Mouse (Mus musculus) lung, adult 2 months (tissue): Measurements from ENCODE around the gene Rad17. TPM values are rescaled to one million over a fixed set of nuclear protein-coding genes. Genes with fewer than 3 reads are reported as not detected.

Experiments
- DNase-seq: peaks from one replicate; pipeline ENCODE4 v3.0.0; 2022
- H3K4me1 ChIP-seq: fragments of 200-500 bp; 2 replicates; pipeline ENCODE4 v1.6.1; 2011; ENCODE audit warnings: low read length; ENCODE audit not compliant: control insufficient read depth, insufficient read depth
- H3K4me3 ChIP-seq: fragments of 200-500 bp; replicated peaks from 2 replicates; pipeline ENCODE3; 2011; ENCODE audit warnings: low read depth, mild to moderate bottlenecking, control low read depth, low read length; ENCODE audit errors: extremely low read depth
- CTCF ChIP-seq: fragments of 200-500 bp; IDR thresholded peaks from 2 replicates; pipeline ENCODE4 v1.5.1; 2011; ENCODE audit warnings: mild to moderate bottlenecking, low read length, control low read depth; ENCODE audit not compliant: insufficient read depth
- POLR2A ChIP-seq: fragments of 200-500 bp; IDR thresholded peaks from 2 replicates; pipeline ENCODE4 v1.6.1; 2011; ENCODE audit warnings: low read depth, mild to moderate bottlenecking, control low read depth, low read length, borderline replicate concordance; ENCODE audit errors: extremely low read depth
- WGBS: fragments of 180-500 bp; shearing (Covaris S2); methylation state at CpG from one replicate; pipeline ENCODE4 v1.1.7; 2018; 5-methylcytosine and 5-hydroxymethylcytosine counted together
- polyA plus RNA-seq: library from polyadenylated mRNA; depleted of rRNA; stranded (reverse); fragments of >200 nt; gene quantifications from 2 replicates; pipeline ENCODE4 v1.2.3, GENCODE M21; 2012

The Rad17 gene
- polyA plus RNA-seq, 1 experiment, result 4.4 TPM

- no peak for TF ChIP-seq POLR2A
- TF ChIP-seq CTCF, result no peak
- DNase-seq, result no peak
- Histone ChIP-seq H3K4me1 (no peaks in the 10 kb centered on the region), H3K4me3 (no peak overlapping the region)
- 49% methylated on average over 8 of the region's 8 CpGs for WGBS
These were observed 49.8 kb downstream of the Rad17 start for GRCm38 (mm10) chr13:100601034-100601433.

DNA sequence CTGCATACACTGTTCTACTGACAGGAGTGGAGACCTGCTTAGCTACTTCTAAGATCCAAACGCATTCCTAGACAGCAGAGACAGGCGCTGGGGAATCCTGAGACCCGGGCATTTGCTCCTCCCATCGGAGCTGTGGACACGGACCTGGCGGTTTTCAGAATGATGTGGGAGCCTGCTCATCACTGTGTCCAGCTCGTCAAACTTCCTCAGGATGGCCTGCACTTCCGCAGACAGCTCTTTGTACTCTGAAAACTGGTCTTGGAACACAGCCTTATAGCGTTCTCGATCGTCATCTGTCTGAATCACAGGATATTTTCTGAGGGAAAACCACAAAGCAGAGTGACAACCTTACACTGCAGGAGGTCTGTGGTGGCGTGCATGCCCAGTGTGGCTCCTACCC, 50.5 kb downstream of the Rad17 start:
- TF ChIP-seq POLR2A (no peak), CTCF (no peak)
- WGBS, result 56% methylated on average over 12 of the region's 12 CpGs
- Histone ChIP-seq H3K4me1 (no peaks in the 10 kb centered on the region), H3K4me3 (no peak overlapping the region)
- no peak for DNase-seq

DNA sequence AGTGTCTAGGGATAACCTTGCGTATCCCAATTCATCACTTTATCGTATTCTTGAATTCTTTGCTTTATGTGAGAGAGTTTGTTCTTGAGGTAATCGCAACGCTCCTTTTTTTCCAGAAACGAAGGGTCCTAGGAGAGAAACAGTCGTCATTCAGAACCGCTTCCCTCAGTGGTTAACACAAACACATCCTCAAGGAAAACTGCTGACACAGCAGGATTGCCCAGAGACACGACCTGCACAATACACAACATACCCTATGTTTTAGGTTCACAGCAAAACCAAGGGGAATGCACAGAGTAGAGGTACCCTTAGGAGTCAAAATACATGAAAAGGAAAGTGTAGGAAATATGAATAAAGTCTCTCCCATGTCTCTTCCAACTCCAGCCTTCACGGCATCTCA, 53.6 kb downstream of the Rad17 start:
- H3K4me3 ChIP-seq, result no peak overlapping the region
- TF ChIP-seq CTCF (no peak), POLR2A (no peak)
- no peaks in the 10 kb centered on the region for H3K4me1 ChIP-seq
- 83% methylated on average over 9 of the region's 9 CpGs for WGBS
- no peak for DNase-seq

DNA sequence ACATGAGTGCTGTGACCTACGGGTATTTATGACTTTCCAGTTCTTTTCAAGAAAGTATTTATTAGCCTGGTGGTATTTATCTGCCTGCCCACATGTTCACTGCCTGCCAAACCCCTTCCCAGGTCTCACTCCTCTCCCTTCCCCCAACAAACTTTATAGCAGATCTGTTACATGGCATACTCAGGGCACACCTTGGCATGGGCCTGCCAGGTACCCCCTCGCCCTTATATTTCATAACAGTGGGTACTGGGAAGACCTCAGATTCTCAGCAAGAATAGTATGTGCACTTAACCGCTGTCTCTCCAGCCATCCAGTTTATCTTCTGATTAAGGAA, 55.3 kb downstream of the Rad17 start:
- DNase-seq, result no peak
- H3K4me1 ChIP-seq, result no peaks in the 10 kb centered on the region
- TF ChIP-seq CTCF (no peak), POLR2A (no peak)
- 86% methylated on average over 3 of the region's 3 CpGs for WGBS
- H3K4me3 ChIP-seq, result no peak overlapping the region

DNA sequence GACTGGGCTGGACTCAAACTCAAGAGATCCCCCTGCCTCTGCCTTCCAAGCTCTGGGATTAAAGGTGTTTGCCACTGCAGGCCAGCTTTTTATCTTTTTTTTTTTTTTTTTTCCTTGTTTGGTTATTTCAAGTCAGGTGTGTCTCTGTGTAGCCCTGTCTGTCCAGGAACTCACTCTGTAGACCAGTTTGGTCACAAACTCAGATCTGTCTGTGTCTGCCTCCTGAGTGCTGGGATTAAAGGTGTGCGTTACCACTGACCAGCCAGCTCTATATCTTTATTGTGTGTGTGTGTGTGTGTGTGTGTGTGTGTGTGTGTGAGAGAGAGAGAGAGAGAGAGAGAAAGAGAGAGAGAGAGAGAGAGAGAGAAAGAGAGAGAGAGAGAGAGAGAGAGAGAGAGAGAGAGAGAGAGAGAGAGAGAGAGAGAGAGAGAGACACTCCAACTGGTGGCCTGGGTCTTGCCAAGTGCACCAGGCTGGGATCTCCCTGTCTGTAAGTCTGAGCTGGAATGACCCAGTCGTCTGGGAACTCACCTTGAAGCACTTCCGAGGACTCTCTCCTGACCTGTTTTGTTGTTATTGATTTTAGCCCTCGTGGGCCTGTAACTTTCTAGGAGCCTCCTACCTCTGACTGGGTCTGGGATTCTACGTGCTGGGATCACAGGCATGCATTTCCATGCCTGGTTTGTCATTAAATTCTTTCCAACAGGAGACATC, 55.9 kb downstream of the Rad17 start:
- WGBS, result 74% methylated on average over 5 of the region's 5 CpGs
- no peak for DNase-seq
- Histone ChIP-seq H3K4me3 (no peak overlapping the region), H3K4me1 (no peaks in the 10 kb centered on the region)
- TF ChIP-seq POLR2A (no peak), CTCF (no peak)

DNA sequence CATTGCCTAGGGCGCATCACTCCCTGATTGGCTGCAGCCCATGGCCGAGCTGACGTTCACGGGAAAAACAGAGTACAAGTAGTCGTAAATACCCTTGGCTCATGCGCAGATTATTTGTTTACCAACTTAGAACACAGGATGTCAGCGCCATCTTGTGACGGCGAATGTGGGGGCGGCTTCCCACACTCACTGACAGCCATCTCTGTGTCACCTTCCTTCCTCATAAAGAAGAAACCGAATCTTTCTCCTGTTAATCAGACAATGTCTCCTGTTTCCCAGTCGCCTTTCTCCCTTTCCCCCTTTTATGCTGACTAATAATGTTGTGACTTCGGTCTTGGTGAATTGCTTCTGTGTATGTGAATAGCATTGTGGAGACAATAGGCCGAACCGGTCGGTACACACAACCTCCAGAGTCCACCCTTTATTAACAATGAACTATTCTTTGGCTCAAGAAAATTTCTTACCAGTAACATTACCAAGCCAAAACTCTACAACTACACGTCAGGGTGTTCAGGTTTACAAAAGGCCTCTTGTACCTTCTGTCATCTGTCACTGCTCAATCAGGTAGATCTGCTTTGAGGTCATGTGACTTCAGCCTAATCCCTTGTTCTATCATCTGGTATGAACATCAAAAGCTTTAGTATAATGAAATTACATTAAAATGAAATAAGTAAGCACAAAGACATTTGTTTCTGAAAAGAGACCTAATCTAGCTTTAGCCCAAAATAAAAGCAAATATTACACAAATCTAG, 56.6 kb downstream of the Rad17 start:
- Histone ChIP-seq H3K4me3 (peak overlapping the region; percentile 38), H3K4me1 (no peaks in the 10 kb centered on the region)
- DNase-seq, result no peak
- 20% methylated on average over 12 of the region's 17 CpGs for WGBS
- TF ChIP-seq POLR2A (no peak), CTCF (no peak)

DNA sequence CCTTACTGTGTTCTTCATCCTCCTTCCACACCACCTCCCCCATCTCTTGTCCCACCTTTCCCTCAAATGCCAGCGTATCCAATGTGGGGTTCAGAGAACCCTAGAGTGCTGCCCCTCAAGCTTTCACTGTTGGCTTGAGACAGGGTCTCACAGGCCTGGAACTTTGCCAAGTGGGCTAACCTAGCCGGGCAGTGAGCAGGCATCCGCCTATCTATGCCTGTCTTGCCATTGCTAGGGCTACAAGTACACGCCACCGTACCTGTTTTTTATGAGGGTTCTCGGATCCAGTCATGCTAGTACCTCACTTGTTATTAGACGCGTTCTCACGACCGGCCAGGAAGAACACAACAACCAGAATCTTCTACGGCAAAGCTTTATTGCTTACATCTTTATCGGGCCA, 62.2 kb downstream of the Rad17 start:
- WGBS, result 83% methylated on average over 12 of the region's 12 CpGs
- DNase-seq, result no peak
- TF ChIP-seq POLR2A (no peak), CTCF (no peak)
- H3K4me3 ChIP-seq, result peak overlapping the region; percentile 70
- H3K4me1 ChIP-seq, result no peaks in the 10 kb centered on the region

DNA sequence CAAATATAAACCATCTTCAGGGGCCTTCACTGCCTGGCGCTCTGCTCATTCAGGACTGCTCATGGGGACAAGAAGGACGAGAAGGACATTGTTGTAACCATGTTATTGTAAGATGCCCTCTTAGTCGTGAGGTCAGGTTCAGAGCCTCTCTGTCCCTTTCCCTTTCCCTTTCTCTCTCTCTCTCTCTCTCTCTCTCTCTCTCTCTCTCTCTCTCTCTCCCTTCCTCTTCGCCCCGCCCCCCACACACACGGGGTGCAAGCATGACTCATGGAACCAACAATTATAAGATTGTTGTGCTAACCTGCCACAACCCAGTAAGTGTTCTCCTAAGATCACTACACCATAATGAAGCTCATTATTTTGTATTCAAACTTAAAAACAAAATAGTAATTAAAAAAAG, 68.7 kb downstream of the Rad17 start:
- Histone ChIP-seq H3K4me1 (peaks cover 10% of the 10 kb centered on the region), H3K4me3 (no peak overlapping the region)
- no peak for DNase-seq
- no peak for TF ChIP-seq CTCF
- no peak for TF ChIP-seq POLR2A
- 34% methylated on average over 6 of the region's 6 CpGs for WGBS

DNA sequence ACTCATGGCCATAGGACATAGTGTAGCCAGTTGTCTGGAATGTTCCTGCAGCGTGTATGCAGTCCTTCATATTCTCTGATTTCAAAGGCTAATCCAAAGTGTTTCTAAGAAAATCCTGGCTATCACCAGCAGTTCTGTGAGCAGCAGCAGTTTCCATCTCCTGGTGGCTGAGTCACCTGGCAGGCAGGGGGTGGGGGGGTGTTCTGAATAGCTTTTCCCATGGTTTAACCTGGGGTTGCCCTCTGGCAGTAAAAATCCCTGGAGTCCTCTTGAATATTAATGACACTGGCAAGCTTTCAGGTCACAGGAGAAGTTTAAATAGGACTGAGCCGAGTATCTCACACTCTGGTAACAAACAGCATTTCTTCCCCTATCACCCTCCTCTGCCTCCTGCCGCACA, 69.2 kb downstream of the Rad17 start:
- TF ChIP-seq CTCF (no peak), POLR2A (no peak)
- Histone ChIP-seq H3K4me1 (peaks cover 10% of the 10 kb centered on the region), H3K4me3 (no peak overlapping the region)
- no peak for DNase-seq
- 22% methylated on average over 3 of the region's 3 CpGs for WGBS

GRCm38 (mm10) chr13:100579951-100580350, 70.9 kb downstream of the Rad17 start:
- TF ChIP-seq CTCF (0 out of 2 replicates have a peak, but pooled peaks have one; percentile 33), POLR2A (no peak)
- Histone ChIP-seq H3K4me1 (peaks cover 10% of the 10 kb centered on the region), H3K4me3 (no peak overlapping the region)
- DNase-seq, result no peak
